Comparison of ENCODE assay signal across 12 mouse cellular contexts in the genomic region with DNA sequence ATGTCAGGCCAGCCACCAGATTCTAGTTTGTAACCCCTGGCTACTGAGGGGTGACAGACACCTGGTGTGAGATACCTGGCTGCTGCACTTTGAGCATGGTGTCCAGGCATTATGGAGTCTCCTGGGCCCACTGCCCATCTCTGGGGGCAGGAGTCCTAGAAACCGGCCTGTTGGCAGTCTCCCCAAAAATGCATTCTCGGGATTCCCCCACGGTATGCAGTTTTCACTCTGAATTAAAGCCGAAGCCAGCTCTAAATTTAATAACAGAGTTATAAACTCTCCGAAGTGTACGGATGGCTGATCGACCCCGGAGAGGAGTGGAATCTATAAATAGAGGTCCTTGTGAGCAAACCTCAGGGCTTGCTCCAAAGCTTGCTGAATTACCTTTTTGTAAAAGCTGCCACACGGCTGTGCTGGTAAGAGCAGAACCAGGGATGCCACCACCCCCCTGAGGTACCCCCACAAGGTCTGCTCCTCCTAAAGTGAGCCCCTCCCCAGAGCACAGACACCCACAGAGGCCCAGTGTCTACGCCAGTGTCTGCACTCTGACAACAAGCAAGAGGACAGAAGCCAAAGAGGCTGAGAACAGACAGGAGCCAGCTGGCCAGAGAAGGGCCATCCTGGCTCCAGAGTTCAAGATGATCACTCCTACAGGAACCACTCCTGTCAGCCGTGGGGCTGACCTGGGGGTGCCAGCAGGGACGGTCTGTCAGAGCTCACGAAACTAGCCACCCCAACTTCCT. TPM values are rescaled to one million over a fixed set of nuclear protein-coding genes. Genes with fewer than 3 reads are reported as not detected.
DNase-seq lines count a peak whose midpoint lies in the region; ATAC-seq and TF ChIP-seq lines count a peak whose summit lies in the region.
"Had no signal": no experiment of that assay in that cellular context is flagged by ENCODE, and none has a peak within 500 bp of the region (broad histone marks: within the 10 kb centered on the region; RNA-seq: fewer than 3 reads in every experiment).

No protein-coding gene starts in this region.

- peak overlapping the region; percentile 40 for H3K27ac ChIP-seq in lung, embryonic 14.5 days (ENCODE audit: low read depth)
- peak overlapping the region; percentile 91 for H3K27ac ChIP-seq in limb, embryonic 10.5 days
- peak overlapping the region; percentile 1; the same call in 1 of the 2 replicates for H3K27ac ChIP-seq in stomach, embryonic 16.5 days (ENCODE audit: low read length)

- H3K36me3 ChIP-seq in lung, embryonic 14.5 days (ENCODE audit: insufficient read depth): no peaks in the 10 kb centered on the region
- no peaks in the 10 kb centered on the region for H3K36me3 ChIP-seq in limb, embryonic 10.5 days
- no peaks in the 10 kb centered on the region for H3K36me3 ChIP-seq in stomach, embryonic 16.5 days (ENCODE audit: control insufficient read depth, insufficient read depth, low read length)

- ATAC-seq in lung, embryonic 14.5 days (ENCODE audit: insufficient read depth): peak; percentile 82
- no peak; the same call in 1 of the 2 replicates for ATAC-seq in stomach, embryonic 16.5 days (ENCODE audit: insufficient read depth, low FRiP score)
- ATAC-seq: forebrain, embryonic 16.5 days had no signal

- DNase-seq in cerebellum, postnatal 14 days: peak; percentile 28 to 36
- DNase-seq in cerebellum, adult 18-20 months: no peak
- peak; percentile 88 for DNase-seq in lung, embryonic 14.5 days
- no peak for DNase-seq in lung, adult 2 months
- DNase-seq in limb, embryonic 10.5 days (ENCODE audit: low spot score): no peak
- no peak for DNase-seq in frontal cortex, postnatal 10 days (ENCODE audit: low spot score in 2 of 2)
- no peak for DNase-seq in spleen, adult 12 weeks (ENCODE audit: low spot score)
- DNase-seq: adrenal gland, postnatal 36 days; kidney, adult 18-20 months had no signal

- H3K4me3 ChIP-seq in lung, embryonic 14.5 days (ENCODE audit: low read depth, low read length): no peak overlapping the region
- H3K4me3 ChIP-seq in lung, adult 2 months (replicated peaks; ENCODE audit: extremely low read depth, low read depth, low read length): no peak overlapping the region
- H3K4me3 ChIP-seq in limb, embryonic 10.5 days: no peak overlapping the region
- no peak overlapping the region for H3K4me3 ChIP-seq in stomach, embryonic 16.5 days (replicated peaks; ENCODE audit: low read length)

- no peaks in the 10 kb centered on the region for H3K9me3 ChIP-seq in lung, embryonic 14.5 days (ENCODE audit: low read depth, low read length)
- H3K9me3 ChIP-seq in limb, embryonic 10.5 days (replicated peaks): no peaks in the 10 kb centered on the region
- H3K9me3 ChIP-seq in stomach, embryonic 16.5 days (replicated peaks; ENCODE audit: control insufficient read depth, low read length): no peaks in the 10 kb centered on the region

- no peak for TF ChIP-seq CTCF in lung, embryonic 14.5 days (IDR thresholded peaks at IDR 0.05; ENCODE audit: low read depth)
- no peak for TF ChIP-seq CTCF in lung, adult 2 months (IDR thresholded peaks at IDR 0.05; ENCODE audit: insufficient read depth, low read length)

- peak overlapping the region; percentile 25; the same call in 1 of the 2 replicates for H3K4me2 ChIP-seq in lung, embryonic 14.5 days
- H3K4me2 ChIP-seq in stomach, embryonic 16.5 days (ENCODE audit: low read depth, low read length): no peak overlapping the region
- H3K4me2 ChIP-seq: midbrain, embryonic 11.5 days had no signal

- no peak overlapping the region for H3K9ac ChIP-seq in lung, embryonic 14.5 days
- peak overlapping the region; percentile 1; the same call in 1 of the 2 replicates for H3K9ac ChIP-seq in stomach, embryonic 16.5 days (ENCODE audit: low read length)

- no peak for TF ChIP-seq POLR2A in lung, adult 2 months (IDR thresholded peaks at IDR 0.05; ENCODE audit: borderline replicate concordance, extremely low read depth, low read depth, low read length)

- H3K27me3 ChIP-seq in lung, embryonic 14.5 days (ENCODE audit: insufficient read depth, low read length): no peaks in the 10 kb centered on the region
- H3K27me3 ChIP-seq in limb, embryonic 10.5 days (ENCODE audit: low read depth, poor library complexity, severe bottlenecking): peaks cover 27% of the 10 kb centered on the region
- no peaks in the 10 kb centered on the region for H3K27me3 ChIP-seq in stomach, embryonic 16.5 days (ENCODE audit: control insufficient read depth, insufficient read depth, low read length)

- 26% methylated on average over 13 of the region's 13 CpGs for WGBS in lung, embryonic 14.5 days
- 49% methylated on average over 13 of the region's 13 CpGs for WGBS in lung, adult 2 months
- 84% methylated on average over 13 of the region's 13 CpGs for WGBS in limb, embryonic 10.5 days
- WGBS in stomach, embryonic 16.5 days: 36% methylated on average over 13 of the region's 13 CpGs

- peaks cover 25% of the 10 kb centered on the region; the same call in 1 of the 2 replicates for H3K4me1 ChIP-seq in lung, embryonic 14.5 days (ENCODE audit: insufficient read depth)
- no peaks in the 10 kb centered on the region for H3K4me1 ChIP-seq in lung, adult 2 months (ENCODE audit: control insufficient read depth, insufficient read depth, low read length)
- H3K4me1 ChIP-seq in limb, embryonic 10.5 days: peaks cover 66% of the 10 kb centered on the region
- H3K4me1 ChIP-seq in stomach, embryonic 16.5 days (ENCODE audit: control insufficient read depth, insufficient read depth, low read length): peaks cover 7% of the 10 kb centered on the region; the same call in 1 of the 2 replicates

RNA-seq across cellular contexts. Expression of gene Ttc34, which starts 49.1 kb away (rescaled TPM):
- polyA plus RNA-seq in lung, embryonic 14.5 days (2014; fragmentation: Nextera tagmentation; extraction: Ambion mirVana): 0.12 and 0.30 TPM in 2 replicates
- 4.8 and 5.1 TPM in 2 replicates for polyA plus RNA-seq in lung, adult 2 months (2012; rRNA removed)
- 0.41 and 0.46 TPM in 2 replicates for polyA plus RNA-seq in limb, embryonic 10.5 days (2016; fragmentation: Nextera tagmentation; extraction: Ambion mirVana)
- 0.04 and 0.09 TPM in 2 replicates for polyA plus RNA-seq in stomach, embryonic 16.5 days (2015; fragmentation: Nextera tagmentation; extraction: Ambion mirVana)

Comparison
In these comparisons a context has a peak if more than half of its experiments do, and no peak if none do; other contexts are left out.
1. DNase-seq: peak in cerebellum, postnatal 14 days (2 of 2) and lung, embryonic 14.5 days (single experiment); none in cerebellum, adult 18-20 months (0 of 2), lung, adult 2 months (single experiment), limb, embryonic 10.5 days (single experiment), frontal cortex, postnatal 10 days (0 of 2) and spleen, adult 12 weeks (single experiment).
2. H3K27ac ChIP-seq: peak in every context shown above with its lines; median percentile 91 in limb, embryonic 10.5 days; 40 in lung, embryonic 14.5 days; 1 in stomach, embryonic 16.5 days.